Mouse (Mus musculus) embryonic facial prominence, embryonic 14.5 days (tissue): ENCODE data around the gene Nek7. TPM values are rescaled to one million over a fixed set of nuclear protein-coding genes. Genes with fewer than 3 reads are reported as not detected.
A peak's percentile ranks its signal among the peaks of the same experiment; 100 is the strongest.

ENCODE experiments used
- ATAC-seq: fragments of 200-750 bp; cut with Nextera tagmentation; 2 replicates; pipeline ENCODE4 v1.8.0; 2017; ENCODE audit warnings: low read depth, moderate number of reproducible peaks, moderate TSS enrichment
- DNase-seq: peaks from one replicate; pipeline ENCODE4 v3.0.0-alpha.2; 2015; ENCODE audit warnings: low spot score
- H3K27ac ChIP-seq: fragments of 300-500 bp; sonication (generic); replicated peaks from 2 replicates; pipeline ENCODE4 v1.5.1; 2014; ENCODE audit warnings: low read depth, mild to moderate bottlenecking, low read length, moderate library complexity
- H3K27me3 ChIP-seq: fragments of 300-500 bp; sonication (generic); replicated peaks from 2 replicates; pipeline ENCODE4 v1.6.1; 2014; ENCODE audit warnings: low read length; ENCODE audit not compliant: control insufficient read depth, insufficient read depth
- H3K36me3 ChIP-seq: fragments of 300-500 bp; sonication (generic); 2 replicates; pipeline ENCODE4 v1.6.1; 2014; ENCODE audit warnings: low read length, mixed read lengths; ENCODE audit not compliant: control insufficient read depth, insufficient read depth
- H3K4me1 ChIP-seq: fragments of 300-500 bp; sonication (generic); 2 replicates; pipeline ENCODE4 v1.6.1; 2014; ENCODE audit warnings: antibody characterized with exemption, low read length; ENCODE audit not compliant: control insufficient read depth, insufficient read depth
- H3K4me2 ChIP-seq: fragments of 300-500 bp; sonication (generic); 2 replicates; pipeline ENCODE4 v1.6.1; 2014; ENCODE audit warnings: low read depth, mild to moderate bottlenecking, low read length, moderate library complexity, mixed read lengths
- H3K4me3 ChIP-seq: fragments of 300-500 bp; sonication (generic); 2 replicates; pipeline ENCODE4 v1.5.1; 2014; ENCODE audit warnings: low read depth, mild to moderate bottlenecking, low read length
- H3K9ac ChIP-seq: fragments of 300-500 bp; sonication (generic); 2 replicates; pipeline ENCODE4 v1.6.1; 2014; ENCODE audit warnings: low read depth, mild to moderate bottlenecking, low read length, moderate library complexity, mixed read lengths
- H3K9me3 ChIP-seq: fragments of 300-500 bp; sonication (generic); 2 replicates; pipeline ENCODE4 v1.6.1; 2016; ENCODE audit warnings: low read length; ENCODE audit not compliant: control insufficient read depth
- WGBS: fragments of 180-500 bp; shearing (Covaris S2); extraction: QIAGEN DNeasy Blood & Tissue Kit; methylation state at CpG from one replicate; pipeline ENCODE4 v1.1.7; 2014; 5-methylcytosine and 5-hydroxymethylcytosine counted together
- polyA plus RNA-seq: library from polyadenylated mRNA; unstranded; fragments of >200 nt; fragmentation: Nextera tagmentation; extraction: Ambion mirVana; gene quantifications from 2 replicates; pipeline ENCODE4 v1.2.1, GENCODE M21; 2014

The Nek7 gene
- polyA plus RNA-seq, 1 experiment from 2014 or later: 38.4 TPM

DNA sequence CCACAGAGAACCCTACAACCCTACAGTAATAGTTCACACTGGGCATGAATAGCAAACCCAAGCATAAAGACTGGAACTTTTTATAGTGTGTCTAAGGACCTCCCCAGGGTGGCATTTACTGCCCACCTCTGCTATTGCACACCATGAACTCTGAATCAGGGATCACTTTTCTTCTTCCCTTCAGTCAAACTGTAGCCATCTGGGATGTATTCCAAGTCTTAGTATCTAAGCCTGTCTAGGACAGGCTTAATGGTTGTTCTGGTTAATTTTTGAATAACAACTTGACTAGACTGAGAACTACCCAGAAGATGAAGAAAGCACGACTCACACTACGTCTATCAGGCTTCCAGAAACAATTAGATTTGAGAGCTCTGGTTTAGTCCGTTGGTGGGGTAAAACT, 8.5 kb upstream of the Nek7 start:
- no peak overlapping the region for H3K27ac ChIP-seq
- no peak overlapping the region for H3K9ac ChIP-seq
- no peaks in the 10 kb centered on the region for H3K36me3 ChIP-seq
- DNase-seq (no peak), ATAC-seq (no peak)
- H3K4me2 ChIP-seq: no peak overlapping the region
- H3K4me3 ChIP-seq: no peak overlapping the region
- H3K27me3 ChIP-seq: no peaks in the 10 kb centered on the region
- H3K4me1 ChIP-seq: no peaks in the 10 kb centered on the region
- 71% methylated on average over 3 of the region's 3 CpGs for WGBS
- H3K9me3 ChIP-seq: no peaks in the 10 kb centered on the region

DNA sequence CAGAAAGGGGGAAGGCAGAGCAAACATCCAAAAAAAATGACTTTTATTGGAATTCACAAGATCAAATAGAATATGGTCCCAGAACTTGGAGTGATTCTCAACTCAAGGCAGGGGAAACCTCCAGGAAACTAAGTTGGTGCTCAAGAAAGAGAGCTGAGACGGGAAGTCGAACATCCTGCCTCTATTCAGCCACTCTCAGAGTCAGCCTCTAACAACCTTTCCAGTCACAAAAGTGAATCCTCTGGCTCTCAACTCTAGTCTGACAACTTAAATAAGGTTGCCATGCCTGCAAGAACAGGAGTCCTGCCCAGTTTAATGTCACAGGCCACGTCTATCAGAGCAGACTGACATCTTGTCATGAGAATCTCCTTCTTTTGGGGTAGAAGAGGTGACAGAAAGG, 7.9 kb upstream of the Nek7 start:
- no peak overlapping the region for H3K9ac ChIP-seq
- no peaks in the 10 kb centered on the region for H3K4me1 ChIP-seq
- no peak overlapping the region for H3K4me3 ChIP-seq
- no peak overlapping the region for H3K27ac ChIP-seq
- WGBS: 82% methylated on average over 3 of the region's 3 CpGs
- DNase-seq (no peak), ATAC-seq (no peak)
- no peaks in the 10 kb centered on the region for H3K36me3 ChIP-seq
- H3K27me3 ChIP-seq: no peaks in the 10 kb centered on the region
- no peak overlapping the region for H3K4me2 ChIP-seq
- no peaks in the 10 kb centered on the region for H3K9me3 ChIP-seq

GRCm38 (mm10) chr1:138626288-138626687, 6.3 kb upstream of the Nek7 start:
- Histone ChIP-seq H3K9me3 (no peaks in the 10 kb centered on the region), H3K9ac (no peak overlapping the region), H3K4me3 (no peak overlapping the region), H3K4me1 (no peaks in the 10 kb centered on the region; the same call in 1 of the 2 replicates), H3K27ac (no peak overlapping the region), H3K27me3 (no peaks in the 10 kb centered on the region), H3K4me2 (no peak overlapping the region), H3K36me3 (no peaks in the 10 kb centered on the region)
- DNase-seq: no peak
- ATAC-seq: no peak
- 69% methylated on average over 3 of the region's 3 CpGs for WGBS

DNA sequence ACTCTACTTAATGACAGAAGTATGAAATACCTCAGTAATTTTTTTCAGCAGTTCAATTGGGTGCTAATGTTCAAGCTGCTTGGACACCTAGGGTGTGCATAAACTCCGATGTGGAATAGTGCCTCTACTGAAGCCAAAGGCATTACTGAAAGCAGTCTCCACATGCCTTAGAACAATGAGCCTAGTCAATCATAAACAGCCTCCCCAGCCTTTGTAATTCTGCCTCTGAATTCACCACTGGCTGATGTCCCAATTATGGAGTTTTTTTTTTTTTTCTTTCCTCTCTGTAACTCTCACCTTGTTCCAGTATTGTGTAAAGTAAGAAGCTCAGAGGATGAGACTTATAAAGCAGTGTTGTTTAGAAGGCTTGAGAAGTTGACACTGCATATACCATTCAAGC, 3.9 kb upstream of the Nek7 start:
- Histone ChIP-seq H3K9me3 (no peaks in the 10 kb centered on the region), H3K4me2 (no peak overlapping the region), H3K27ac (no peak overlapping the region), H3K4me1 (no peaks in the 10 kb centered on the region; the same call in 1 of the 2 replicates), H3K4me3 (no peak overlapping the region), H3K27me3 (no peaks in the 10 kb centered on the region), H3K36me3 (no peaks in the 10 kb centered on the region), H3K9ac (no peak overlapping the region)
- DNase-seq: peak; percentile 64
- 51% methylated on average over 1 of the region's 1 CpGs for WGBS
- peak; percentile 28; the same call in 1 of the 2 replicates for ATAC-seq

- peak overlapping the region; percentile 8 for H3K27ac ChIP-seq
- no peak for ATAC-seq
- 76% methylated on average over 5 of the region's 5 CpGs for WGBS
- no peaks in the 10 kb centered on the region for H3K27me3 ChIP-seq
- H3K4me2 ChIP-seq: no peak overlapping the region
- H3K4me1 ChIP-seq: no peaks in the 10 kb centered on the region; the same call in 1 of the 2 replicates
- H3K36me3 ChIP-seq: no peaks in the 10 kb centered on the region
- H3K9me3 ChIP-seq: no peaks in the 10 kb centered on the region
- H3K4me3 ChIP-seq: no peak overlapping the region
- DNase-seq: no peak
- no peak overlapping the region for H3K9ac ChIP-seq
Measured at GRCm38 (mm10) chr1:138622831-138623230, 2.9 kb upstream of the Nek7 start.

DNA sequence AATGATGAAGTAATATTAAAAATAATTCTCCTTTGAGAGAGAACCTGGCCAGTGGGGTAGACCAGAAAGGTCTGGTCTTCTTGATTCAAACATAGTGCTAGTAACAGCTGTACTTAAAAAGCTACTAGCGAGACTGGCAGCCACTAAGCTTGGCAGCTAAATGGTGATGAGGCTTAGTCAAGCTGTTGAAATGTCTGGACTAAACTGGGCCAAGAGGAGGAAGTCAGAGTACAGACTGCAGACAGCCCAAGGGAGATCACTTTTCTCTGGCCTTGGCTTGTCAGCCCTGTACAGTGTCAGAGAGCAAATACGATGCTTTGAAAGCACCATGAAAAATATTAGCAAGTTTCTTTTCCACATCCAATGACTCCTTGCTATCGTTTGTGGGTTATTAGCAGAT, 2.5 kb upstream of the Nek7 start:
- Histone ChIP-seq H3K27ac (peak overlapping the region; percentile 8), H3K9me3 (no peaks in the 10 kb centered on the region), H3K36me3 (no peaks in the 10 kb centered on the region), H3K4me1 (no peaks in the 10 kb centered on the region; the same call in 1 of the 2 replicates), H3K9ac (no peak overlapping the region), H3K4me3 (no peak overlapping the region), H3K4me2 (no peak overlapping the region), H3K27me3 (no peaks in the 10 kb centered on the region)
- DNase-seq (peak; percentile 70), ATAC-seq (no peak)
- 47% methylated on average over 3 of the region's 3 CpGs for WGBS

- under 1% methylated on average over 40 of the region's 83 CpGs for WGBS
- DNase-seq: peak; percentile 98
- ATAC-seq: peak; percentile 93
Measured at GRCm38 (mm10) chr1:138619114-138619971, 598 bp downstream of the Nek7 start.

DNA sequence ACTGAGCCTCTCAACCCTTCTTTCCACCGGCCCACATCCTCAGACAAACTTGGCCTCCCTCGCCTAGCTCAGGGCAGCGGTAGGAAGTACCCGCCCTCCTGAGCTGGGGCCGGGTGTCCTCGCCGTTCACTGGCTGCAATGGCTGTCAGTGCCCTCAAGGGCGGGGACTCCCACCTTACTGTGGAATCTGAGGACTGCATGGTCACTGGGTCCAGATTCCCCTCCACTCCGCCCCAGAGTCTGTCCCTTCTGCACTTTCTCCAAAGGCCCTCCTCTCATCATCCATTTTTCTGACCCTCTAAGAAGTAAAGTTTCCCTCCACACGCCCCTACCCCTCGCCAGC, 2.0 kb downstream of the Nek7 start:
- Histone ChIP-seq H3K9me3 (no peaks in the 10 kb centered on the region), H3K27ac (peak overlapping the region; percentile 96), H3K4me3 (peak overlapping the region; percentile 87), H3K4me1 (no peaks in the 10 kb centered on the region; the same call in 1 of the 2 replicates), H3K27me3 (no peaks in the 10 kb centered on the region), H3K36me3 (no peaks in the 10 kb centered on the region), H3K4me2 (peak overlapping the region; percentile 84), H3K9ac (peak overlapping the region; percentile 61)
- WGBS: 0% methylated on average over 11 of the region's 11 CpGs
- ATAC-seq (peak; percentile 85), DNase-seq (peak; percentile 95)

More at GRCm38 (mm10) chr1:138619114-138619971, 598 bp downstream of the Nek7 start:
- H3K9ac ChIP-seq: peak overlapping the region; percentile 90
- no peaks in the 10 kb centered on the region for H3K36me3 ChIP-seq
- peak overlapping the region; percentile 96 for H3K27ac ChIP-seq
- H3K4me3 ChIP-seq: peak overlapping the region; percentile 87
- H3K9me3 ChIP-seq: no peaks in the 10 kb centered on the region
- H3K4me1 ChIP-seq: no peaks in the 10 kb centered on the region; the same call in 1 of the 2 replicates
- H3K27me3 ChIP-seq: no peaks in the 10 kb centered on the region
- H3K4me2 ChIP-seq: peak overlapping the region; percentile 84
